Mouse (Mus musculus) heart, embryonic 13.5 days (tissue): Measurements from ENCODE around the gene Stra6l. TPM values are rescaled to one million over a fixed set of nuclear protein-coding genes. Genes with fewer than 3 reads are reported as not detected.

Experiments used
- ATAC-seq: fragments of 200-750 bp; cut with Nextera tagmentation; 2 replicates; pipeline ENCODE4 v1.8.0; 2017; ENCODE audit warnings: moderate TSS enrichment; ENCODE audit not compliant: insufficient number of reproducible peaks, low FRiP score, low TSS enrichment; ENCODE audit errors: extremely low read depth
- H3K27ac ChIP-seq: fragments of 300-500 bp; sonication (generic); replicated peaks from 2 replicates; pipeline ENCODE4 v1.5.1; 2015; ENCODE audit warnings: moderate library complexity, mild to moderate bottlenecking, inconsistent platforms
- H3K27me3 ChIP-seq: fragments of 300-500 bp; sonication (generic); replicated peaks from 2 replicates; pipeline ENCODE4 v1.6.1; 2015; ENCODE audit warnings: mild to moderate bottlenecking, inconsistent platforms
- H3K36me3 ChIP-seq: fragments of 300-500 bp; sonication (generic); 2 replicates; pipeline ENCODE4 v1.6.1; 2015; ENCODE audit warnings: mild to moderate bottlenecking, inconsistent platforms
- H3K4me1 ChIP-seq: fragments of 300-500 bp; sonication (generic); 2 replicates; pipeline ENCODE4 v1.6.1; 2015; ENCODE audit warnings: inconsistent platforms
- H3K4me2 ChIP-seq: fragments of 300-500 bp; sonication (generic); 2 replicates; pipeline ENCODE4 v1.6.1; 2015; ENCODE audit warnings: inconsistent platforms, mild to moderate bottlenecking, moderate library complexity
- H3K4me3 ChIP-seq: fragments of 300-500 bp; sonication (generic); 2 replicates; pipeline ENCODE4 v1.5.1; 2015; ENCODE audit warnings: moderate library complexity, mild to moderate bottlenecking, inconsistent platforms
- H3K9ac ChIP-seq: fragments of 300-500 bp; sonication (generic); 2 replicates; pipeline ENCODE4 v1.6.1; 2015; ENCODE audit warnings: inconsistent platforms, mild to moderate bottlenecking, moderate library complexity
- H3K9me3 ChIP-seq: fragments of 300-500 bp; sonication (generic); 2 replicates; pipeline ENCODE4 v1.6.1; 2016; ENCODE audit warnings: inconsistent platforms
- WGBS: fragments of 180-500 bp; shearing (Covaris S2); methylation state at CpG from one replicate; pipeline ENCODE4 v1.1.7; 2015; ENCODE audit warnings: mixed read lengths; 5-methylcytosine and 5-hydroxymethylcytosine counted together
- polyA plus RNA-seq: library from polyadenylated mRNA; unstranded; fragments of >200 nt; fragmentation: Nextera tagmentation; extraction: Ambion mirVana; gene quantifications from 2 replicates; pipeline ENCODE4 v1.2.1, GENCODE M21; 2015

Gene Stra6l
- polyA plus RNA-seq, 1 experiment from 2014 or later: 0.05 TPM

- H3K4me2 ChIP-seq: no peak overlapping the region
- no peak overlapping the region for H3K4me3 ChIP-seq
- no peak for ATAC-seq
- no peak overlapping the region for H3K27ac ChIP-seq
- H3K27me3 ChIP-seq: peaks cover 6% of the 10 kb centered on the region; the same call in 1 of the 2 replicates
- no peaks in the 10 kb centered on the region for H3K4me1 ChIP-seq
- 75% methylated on average over 4 of the region's 4 CpGs for WGBS
- H3K9ac ChIP-seq: no peak overlapping the region
- H3K9me3 ChIP-seq: no peaks in the 10 kb centered on the region
- no peaks in the 10 kb centered on the region for H3K36me3 ChIP-seq
Observed at GRCm38 (mm10) chr4:45924011-45924410, 75.5 kb downstream of the Stra6l start.

- ATAC-seq: no peak
Observed at GRCm38 (mm10) chr4:45928561-45928960, 80.1 kb downstream of the Stra6l start.

More at GRCm38 (mm10) chr4:45928561-45928960, 80.1 kb downstream of the Stra6l start:
- no peak overlapping the region for H3K4me3 ChIP-seq
- no peaks in the 10 kb centered on the region for H3K9me3 ChIP-seq
- no peaks in the 10 kb centered on the region for H3K4me1 ChIP-seq
- H3K27ac ChIP-seq: no peak overlapping the region
- H3K36me3 ChIP-seq: no peaks in the 10 kb centered on the region
- H3K9ac ChIP-seq: no peak overlapping the region
- H3K4me2 ChIP-seq: no peak overlapping the region
- WGBS: 72% methylated on average over 4 of the region's 4 CpGs
- peaks cover 6% of the 10 kb centered on the region; the same call in 1 of the 2 replicates for H3K27me3 ChIP-seq

Other genes with a start within 250 kb of the Stra6l start
- 121 and 130 TPM in 2 replicates for gene Aldh1b1, start 49.6 kb upstream of the Stra6l start, polyA plus RNA-seq
- gene Igfbpl1, start 21.7 kb upstream of the Stra6l start, polyA plus RNA-seq: 3.2 and 4.6 TPM in 2 replicates
- 0.08 and 0.10 TPM in 2 replicates for gene Ccdc180, start 41.6 kb downstream of the Stra6l start, polyA plus RNA-seq
- gene Tdrd7, start 116.7 kb downstream of the Stra6l start, polyA plus RNA-seq: 13.0 and 14.3 TPM in 2 replicates
- 171 and 182 TPM in 2 replicates for gene Tmod1, start 190.3 kb downstream of the Stra6l start, polyA plus RNA-seq